Mouse (Mus musculus): ENCODE data around the gene Etv6.

DNA sequence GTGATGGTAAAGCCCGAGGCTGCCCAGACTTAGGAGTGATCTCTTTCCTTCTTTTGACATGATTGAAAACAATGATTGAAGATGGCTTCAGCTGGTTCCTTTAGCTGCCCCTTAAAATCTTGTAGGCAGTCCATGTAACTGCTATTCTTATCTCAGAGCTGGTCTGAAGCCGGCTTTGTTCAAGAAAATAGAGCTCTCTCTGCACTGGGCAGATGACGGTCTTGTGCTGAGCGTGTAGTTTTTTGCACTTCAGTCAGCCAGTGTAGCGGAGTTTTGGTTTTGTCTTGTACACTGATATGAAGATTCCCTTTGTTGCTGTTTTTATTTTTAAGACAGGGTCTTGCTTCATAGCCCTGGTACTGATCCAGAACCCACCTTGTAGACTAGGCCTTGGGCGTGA lies 117.0 kb downstream of the Etv6 start:
- TF ChIP-seq CTCF (IDR thresholded peaks at IDR 0.05; ENCODE audit: low read depth), result no peak
- TF ChIP-seq EP300 (IDR thresholded peaks at IDR 0.05; ENCODE audit: low read depth), result no peak
